ENCODE assay signal across 20 mouse cellular contexts in genomic region chr10:107116709-107117267, GRCm38 (mm10). TPM values are rescaled to one million over a fixed set of nuclear protein-coding genes. Genes with fewer than 3 reads are reported as not detected.
A peak's percentile ranks its signal among the peaks of the same experiment; 100 is the strongest.
DNase-seq lines count a peak whose midpoint lies in the region.
"Had no signal": no experiment of that assay in that cellular context is flagged by ENCODE, and none has a peak within 500 bp of the region (broad histone marks: within the 10 kb centered on the region; RNA-seq: fewer than 3 reads in every experiment).

No protein-coding gene starts in this region.

- DNase-seq in heart, adult 11 months: peak; percentile 71
- DNase-seq in heart, postnatal 14 days: no peak
- DNase-seq in kidney, postnatal 14 days: peak; percentile 3
- no peak for DNase-seq in kidney, postnatal 4 days
- DNase-seq in lung, postnatal 14 days: peak; percentile 15
- no peak for DNase-seq in spleen, postnatal 14 days (ENCODE audit: low spot score in 2 of 2)
- DNase-seq: cerebellum, adult 8-10 months; gastrocnemius, postnatal 36 days; layer of hippocampus, adult 9-11 months; left cerebral cortex, postnatal 4 days; liver; right cerebral cortex, postnatal 14 days; spleen, adult 18-20 months had no signal

- intact Hi-C loops in heart, postnatal 14 days (cut with DNase I): no loop called here

- peak overlapping the region; percentile 60 for H3K27ac ChIP-seq in brown adipose tissue, adult 24 weeks (replicated peaks; ENCODE audit: low read depth, low read length)
- H3K27ac ChIP-seq: heart, embryonic 15.5 days; left cerebral cortex, adult 2 months; neural tube, embryonic 15.5 days; stomach, embryonic 15.5 days had no signal

- no peak overlapping the region for H3K4me3 ChIP-seq in brown adipose tissue, adult 24 weeks (ENCODE audit: insufficient read depth, low read depth, low read length)
- H3K4me3 ChIP-seq: heart, embryonic 15.5 days; left cerebral cortex, adult 2 months; neural tube, embryonic 15.5 days; stomach, embryonic 15.5 days had no signal

- H3K4me1 ChIP-seq in brown adipose tissue, adult 24 weeks (ENCODE audit: control insufficient read depth, insufficient read depth, insufficient read length, low read length): peaks cover 7% of the 10 kb centered on the region
- H3K4me1 ChIP-seq: heart, embryonic 15.5 days; neural tube, embryonic 15.5 days; stomach, embryonic 15.5 days had no signal

RNA-seq across cellular contexts. Expression of gene Acss3, which starts 6.7 kb away (rescaled TPM):
- total RNA-seq in heart, postnatal 14 days (2021): 1 to 10 TPM; 3.1 to 5.0 TPM
- 55.8 and 60.8 TPM in 2 replicates for polyA plus RNA-seq in brown adipose tissue, adult 24 weeks (2012; ENCODE audit: insufficient read depth, insufficient read length, missing spikeins)
- total RNA-seq: hematopoietic stem cell, adult 5-6 weeks; megakaryocyte-erythroid progenitor cell, adult 5-6 weeks had no signal

Comparison
In these comparisons a context has a peak if more than half of its experiments do, and no peak if none do; other contexts are left out.
1. DNase-seq: peak in heart, adult 11 months (single experiment), kidney, postnatal 14 days (single experiment) and lung, postnatal 14 days (single experiment); none in heart, postnatal 14 days (0 of 2), kidney, postnatal 4 days (0 of 2) and spleen, postnatal 14 days (0 of 2).